Mouse (Mus musculus) megakaryocyte, embryonic 14.5 days (primary cell): ENCODE measurements at regions not wholly inside any gene's neighbourhood (a gene's known extent, or its start where the extent isn't known, plus 50 kb on each side); places are given as distances from the start of the nearest gene placed in this dataset.

Source experiments
- H3K27me3 ChIP-seq: replicated peaks from 2 replicates; pipeline ENCODE3; 2012; ENCODE audit warnings: inconsistent platforms
- H3K36me3 ChIP-seq: replicated peaks from 2 replicates; pipeline ENCODE3; 2012; ENCODE audit warnings: low read length, inconsistent platforms, mixed read lengths
- H3K4me1 ChIP-seq: 2 replicates; pipeline ENCODE4 v1.6.1; 2012; ENCODE audit warnings: inconsistent platforms
- H3K4me3 ChIP-seq: replicated peaks from 2 replicates; pipeline ENCODE3; 2012; ENCODE audit warnings: moderate library complexity, mild to moderate bottlenecking, inconsistent platforms
- H3K9me3 ChIP-seq: 2 replicates; pipeline ENCODE4 v1.6.1; 2012; ENCODE audit warnings: inconsistent platforms
- FLI1 ChIP-seq: IDR thresholded peaks from 2 replicates; pipeline ENCODE4 v1.6.1; 2012; ENCODE audit warnings: low read length, inconsistent platforms, mixed read lengths
- GATA1 ChIP-seq: IDR thresholded peaks from 3 replicates; pipeline ENCODE4 v1.6.1; 2012; ENCODE audit warnings: mixed read lengths, low read length, inconsistent platforms, borderline replicate concordance

DNA sequence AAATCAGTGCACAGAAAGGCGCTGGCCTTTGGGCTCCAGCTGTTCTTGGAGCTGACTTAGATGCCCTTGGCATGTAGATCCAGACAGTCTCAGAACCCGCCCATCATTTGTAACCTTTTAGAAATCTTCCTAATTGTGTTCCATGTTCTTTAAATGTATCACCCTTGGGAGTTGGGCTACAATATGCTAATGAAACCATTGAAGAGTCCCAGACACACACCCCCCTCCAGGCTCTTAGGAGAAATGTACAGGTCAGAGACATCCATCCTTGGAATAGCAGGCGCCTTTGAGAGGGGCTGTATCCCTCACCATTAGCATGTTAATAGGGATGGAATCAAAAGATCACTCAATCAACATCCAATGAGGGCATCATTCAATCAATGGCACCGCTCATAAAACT is 238.2 kb downstream of the Rpl10-ps3 start:
- no peaks in the 10 kb centered on the region for H3K36me3 ChIP-seq
- H3K9me3 ChIP-seq, result no peaks in the 10 kb centered on the region
- H3K4me3 ChIP-seq, result no peak overlapping the region
- no peaks in the 10 kb centered on the region for H3K27me3 ChIP-seq
- no peak for TF ChIP-seq GATA1
- TF ChIP-seq FLI1, result no peak
- H3K4me1 ChIP-seq, result no peaks in the 10 kb centered on the region

DNA sequence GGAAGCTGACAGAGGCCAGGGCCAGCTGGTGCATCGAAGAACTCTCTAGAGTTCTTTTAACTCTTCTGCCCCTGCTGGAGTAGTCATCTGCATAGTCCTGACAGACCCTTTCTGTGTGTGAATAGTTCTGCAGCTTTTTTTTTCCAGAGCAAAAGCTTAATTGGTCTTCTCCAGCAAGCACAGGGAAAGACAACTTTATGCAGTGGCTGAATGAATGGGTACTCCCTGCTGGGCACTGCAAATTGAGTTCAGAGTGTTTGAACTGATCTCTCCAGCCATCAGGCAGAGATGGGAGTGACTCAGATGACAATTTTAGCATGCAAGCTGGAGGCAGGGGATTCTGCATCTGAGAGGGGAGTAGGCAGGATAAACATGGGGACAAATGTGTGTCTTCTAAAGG is 242.0 kb downstream of the Rpl10-ps3 start:
- H3K27me3 ChIP-seq, result no peaks in the 10 kb centered on the region
- H3K9me3 ChIP-seq, result no peaks in the 10 kb centered on the region
- TF ChIP-seq FLI1 (no peak), GATA1 (no peak)
- no peaks in the 10 kb centered on the region for H3K36me3 ChIP-seq
- no peak overlapping the region for H3K4me3 ChIP-seq
- H3K4me1 ChIP-seq, result no peaks in the 10 kb centered on the region

DNA sequence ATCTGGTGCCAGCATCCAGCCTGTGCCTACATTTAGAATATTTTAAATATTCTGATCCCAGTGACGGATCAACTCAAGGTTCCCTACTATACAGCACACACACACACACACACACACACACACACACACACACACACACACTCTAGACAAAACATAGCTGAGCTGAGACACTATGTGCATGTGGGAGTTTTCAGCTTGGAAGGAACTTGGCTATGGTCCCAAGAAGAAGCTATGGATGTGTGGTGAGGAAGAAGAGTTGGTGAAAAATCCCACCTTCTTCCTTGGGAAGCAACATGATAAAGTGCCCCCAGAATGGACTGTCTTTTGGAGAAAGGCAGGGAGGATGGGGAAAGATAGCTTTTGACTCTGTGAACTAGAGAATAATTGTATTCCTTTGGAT is 243.7 kb downstream of the Rpl10-ps3 start:
- no peaks in the 10 kb centered on the region for H3K4me1 ChIP-seq

DNA sequence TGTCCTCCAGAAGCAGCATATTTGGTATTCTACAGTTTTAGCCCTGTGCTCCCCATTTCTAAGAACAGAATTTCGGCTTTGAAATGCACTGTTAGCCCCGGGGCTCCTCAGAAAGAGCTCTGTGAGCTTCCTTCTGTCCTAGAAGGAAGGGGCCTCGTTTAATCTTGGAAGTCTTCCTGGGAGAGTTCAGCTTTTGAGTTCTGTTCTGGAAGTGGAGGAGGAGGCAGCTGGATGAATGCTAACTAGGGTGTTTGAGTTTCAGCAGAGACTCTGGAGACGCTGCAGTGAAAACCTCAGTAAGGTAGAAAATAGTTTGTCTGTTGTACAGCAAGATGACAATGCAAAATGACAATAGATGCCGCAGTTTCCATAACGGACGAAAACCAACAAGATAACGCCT is 253.8 kb downstream of the Rpl10-ps3 start:
- Histone ChIP-seq H3K4me1 (no peaks in the 10 kb centered on the region), H3K27me3 (no peaks in the 10 kb centered on the region), H3K4me3 (no peak overlapping the region), H3K36me3 (no peaks in the 10 kb centered on the region), H3K9me3 (no peaks in the 10 kb centered on the region)
- no peak for TF ChIP-seq FLI1
- TF ChIP-seq GATA1, result no peak

More for the DNA sequence above, 243.7 kb downstream of the Rpl10-ps3 start:
- Histone ChIP-seq H3K27me3 (no peaks in the 10 kb centered on the region), H3K9me3 (no peaks in the 10 kb centered on the region), H3K36me3 (no peaks in the 10 kb centered on the region), H3K4me3 (no peak overlapping the region)
- TF ChIP-seq GATA1 (no peak), FLI1 (no peak)

DNA sequence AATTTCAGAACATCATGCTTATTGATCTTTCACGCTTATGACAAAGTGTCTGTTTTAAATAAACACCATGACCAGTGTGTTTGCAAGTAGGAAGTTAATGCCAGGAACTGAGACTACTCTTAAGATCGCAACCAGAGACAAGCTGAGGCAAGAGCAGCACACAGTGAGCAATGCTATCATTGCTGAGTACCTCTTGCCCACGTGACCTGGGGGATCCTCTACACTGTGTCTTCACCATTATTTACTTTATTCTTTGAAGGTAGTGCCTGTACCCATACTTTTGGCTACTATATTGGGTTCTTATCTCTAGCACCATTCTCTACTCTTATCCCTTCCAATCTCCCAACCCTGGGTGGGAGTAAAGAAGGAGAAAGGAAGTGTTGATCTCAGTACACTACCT is 254.9 kb downstream of the Rpl10-ps3 start:
- Histone ChIP-seq H3K4me3 (no peak overlapping the region), H3K4me1 (no peaks in the 10 kb centered on the region), H3K36me3 (no peaks in the 10 kb centered on the region), H3K27me3 (no peaks in the 10 kb centered on the region), H3K9me3 (no peaks in the 10 kb centered on the region)
- TF ChIP-seq FLI1 (no peak), GATA1 (no peak)

DNA sequence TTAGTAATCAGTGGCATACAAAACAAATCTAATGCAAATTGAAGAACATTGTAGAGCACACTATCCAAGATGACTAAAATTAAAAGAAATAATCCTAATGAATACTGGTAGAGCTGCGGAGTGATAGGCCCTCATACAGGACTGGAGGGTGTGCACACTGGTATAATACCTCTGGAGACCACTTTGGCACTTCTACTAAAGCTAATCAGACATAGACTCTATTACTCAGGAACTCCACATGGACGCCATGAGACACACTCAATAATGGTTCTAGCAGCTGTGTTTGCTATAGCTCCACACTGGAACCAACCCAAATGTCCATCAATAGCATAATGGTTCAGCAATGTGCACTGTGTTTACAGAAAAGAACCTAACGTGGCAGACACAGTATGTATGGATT is 264.6 kb downstream of the Rpl10-ps3 start:
- Histone ChIP-seq H3K9me3 (no peaks in the 10 kb centered on the region), H3K4me1 (no peaks in the 10 kb centered on the region), H3K36me3 (no peaks in the 10 kb centered on the region), H3K4me3 (no peak overlapping the region), H3K27me3 (no peaks in the 10 kb centered on the region)
- TF ChIP-seq GATA1 (no peak), FLI1 (no peak)

DNA sequence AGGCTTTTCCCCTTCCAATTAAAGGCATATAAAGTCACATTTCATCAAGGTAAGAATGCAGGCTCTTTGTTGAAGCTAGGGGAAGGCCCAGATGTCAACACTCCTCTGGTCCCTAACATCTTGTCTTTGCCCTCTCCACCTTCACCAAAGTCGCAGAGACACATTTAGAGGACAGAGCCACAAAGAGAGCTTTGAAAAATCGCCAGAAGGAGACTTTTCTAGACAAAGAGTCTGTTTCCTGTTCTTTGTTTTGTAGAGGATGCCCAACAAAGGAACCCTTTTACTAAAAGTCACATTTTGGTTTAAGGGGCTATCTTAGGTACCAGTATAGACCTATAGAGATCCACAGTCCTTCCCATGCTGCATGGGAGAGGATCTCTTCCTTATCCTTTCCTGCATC is 269.9 kb upstream of the Ncam1 start:
- Histone ChIP-seq H3K36me3 (no peaks in the 10 kb centered on the region), H3K4me1 (no peaks in the 10 kb centered on the region), H3K27me3 (no peaks in the 10 kb centered on the region), H3K4me3 (no peak overlapping the region), H3K9me3 (peaks cover 5% of the 10 kb centered on the region; the same call in 1 of the 2 replicates)
- no peak for TF ChIP-seq GATA1
- TF ChIP-seq FLI1, result no peak

DNA sequence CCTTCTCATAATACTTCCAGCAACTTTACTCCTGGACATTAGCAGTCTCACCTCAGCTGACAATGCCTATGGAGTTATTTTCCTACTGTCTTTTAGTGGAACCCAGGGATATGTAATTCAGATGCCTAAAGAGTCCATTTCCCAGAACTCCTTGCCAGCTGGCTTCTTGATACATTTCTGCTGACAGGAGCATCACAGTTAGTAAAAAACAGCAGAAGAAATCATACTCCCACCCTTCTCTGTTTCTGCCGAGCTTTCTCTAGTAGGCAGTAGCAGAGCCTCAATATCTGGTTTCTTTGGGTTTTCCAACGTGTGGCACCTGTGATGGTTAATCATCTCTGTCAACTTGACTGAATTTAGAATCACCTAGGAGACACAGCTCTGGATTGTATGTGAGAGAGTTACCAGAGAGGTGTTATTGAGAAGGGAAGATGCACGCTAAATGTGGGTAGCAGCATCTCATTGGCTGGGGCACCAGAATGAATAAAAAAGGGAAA is 269.1 kb upstream of the Ncam1 start:
- TF ChIP-seq FLI1 (no peak), GATA1 (no peak)
- H3K27me3 ChIP-seq, result no peaks in the 10 kb centered on the region
- peaks cover 5% of the 10 kb centered on the region; the same call in 1 of the 2 replicates for H3K9me3 ChIP-seq
- no peaks in the 10 kb centered on the region for H3K36me3 ChIP-seq
- H3K4me1 ChIP-seq, result no peaks in the 10 kb centered on the region
- no peak overlapping the region for H3K4me3 ChIP-seq

DNA sequence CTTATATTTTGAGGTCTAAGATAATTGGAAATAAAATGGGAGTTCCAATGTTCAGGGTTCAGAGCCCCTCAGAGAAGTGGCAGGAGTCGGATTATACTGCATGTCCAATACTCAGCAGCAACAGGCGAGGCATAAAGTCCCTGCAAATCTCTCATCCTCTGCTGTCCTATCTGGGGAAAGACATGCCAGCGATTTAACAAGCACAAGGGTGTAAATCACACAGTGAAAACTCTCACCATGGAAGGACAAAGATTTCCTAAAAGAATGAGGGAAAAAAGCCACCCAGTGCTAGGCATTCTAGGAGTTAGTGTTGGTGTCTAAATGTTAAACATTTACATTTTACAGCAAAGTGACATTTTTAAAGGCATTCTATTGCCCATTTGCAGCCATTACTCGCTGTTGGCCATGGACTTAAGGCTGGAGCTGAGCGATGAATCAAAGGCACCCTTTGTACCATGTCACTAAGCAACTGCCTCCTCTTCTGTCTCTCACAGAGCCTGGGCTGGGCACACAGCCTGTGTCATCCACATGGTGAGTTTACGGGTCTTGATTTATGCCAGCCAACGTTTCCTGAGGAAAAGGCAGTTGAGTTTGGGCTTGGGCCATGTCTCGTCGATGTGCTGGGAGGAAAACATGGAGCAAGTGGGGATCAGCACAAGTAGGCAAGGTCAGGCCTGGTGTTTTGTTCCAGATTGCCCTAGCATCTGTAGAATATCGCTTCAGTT is 265.9 kb upstream of the Ncam1 start:
- Histone ChIP-seq H3K36me3 (no peaks in the 10 kb centered on the region), H3K9me3 (peaks cover 5% of the 10 kb centered on the region; the same call in 1 of the 2 replicates), H3K27me3 (no peaks in the 10 kb centered on the region), H3K4me3 (no peak overlapping the region), H3K4me1 (no peaks in the 10 kb centered on the region)
- no peak for TF ChIP-seq GATA1
- TF ChIP-seq FLI1, result no peak

DNA sequence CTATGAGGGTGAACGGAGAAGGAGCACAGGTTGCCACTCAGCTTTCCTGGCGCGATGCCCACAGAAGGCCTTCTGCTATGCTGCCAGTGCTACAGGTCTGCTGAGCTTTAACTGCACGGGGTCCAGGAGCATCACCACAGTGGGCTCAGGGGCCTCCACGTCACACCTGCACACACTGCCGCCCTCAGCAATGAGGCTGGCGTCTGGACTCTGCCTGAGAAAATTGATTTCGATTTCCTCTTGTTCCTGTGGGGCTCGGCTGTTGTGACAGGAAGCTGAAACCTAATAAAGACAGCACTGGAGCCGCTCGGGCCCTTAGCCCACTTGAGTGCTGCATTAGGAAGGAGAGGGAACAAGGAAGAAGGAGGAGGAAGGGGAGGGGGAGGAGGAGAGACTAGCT is 239.5 kb upstream of the Ncam1 start:
- H3K4me3 ChIP-seq, result peak overlapping the region; percentile 53
- no peaks in the 10 kb centered on the region for H3K36me3 ChIP-seq
- no peaks in the 10 kb centered on the region for H3K9me3 ChIP-seq
- H3K27me3 ChIP-seq, result no peaks in the 10 kb centered on the region
- no peak for TF ChIP-seq FLI1
- no peak for TF ChIP-seq GATA1
- no peaks in the 10 kb centered on the region for H3K4me1 ChIP-seq
